Mouse (Mus musculus) ZHBTc4 (cell line): ENCODE measurements around the gene Btrc.
"Not testable (repeated sequence)": the region's sequence is repeated elsewhere in the genome, so short reads cannot be mapped to it uniquely, and the experiment has no call there.

Experiments used
- DNase-seq: peaks from one replicate; pipeline ENCODE4 v3.0.0-alpha.2; 2011; ENCODE audit warnings: low read depth, low spot score

Gene Btrc

DNA sequence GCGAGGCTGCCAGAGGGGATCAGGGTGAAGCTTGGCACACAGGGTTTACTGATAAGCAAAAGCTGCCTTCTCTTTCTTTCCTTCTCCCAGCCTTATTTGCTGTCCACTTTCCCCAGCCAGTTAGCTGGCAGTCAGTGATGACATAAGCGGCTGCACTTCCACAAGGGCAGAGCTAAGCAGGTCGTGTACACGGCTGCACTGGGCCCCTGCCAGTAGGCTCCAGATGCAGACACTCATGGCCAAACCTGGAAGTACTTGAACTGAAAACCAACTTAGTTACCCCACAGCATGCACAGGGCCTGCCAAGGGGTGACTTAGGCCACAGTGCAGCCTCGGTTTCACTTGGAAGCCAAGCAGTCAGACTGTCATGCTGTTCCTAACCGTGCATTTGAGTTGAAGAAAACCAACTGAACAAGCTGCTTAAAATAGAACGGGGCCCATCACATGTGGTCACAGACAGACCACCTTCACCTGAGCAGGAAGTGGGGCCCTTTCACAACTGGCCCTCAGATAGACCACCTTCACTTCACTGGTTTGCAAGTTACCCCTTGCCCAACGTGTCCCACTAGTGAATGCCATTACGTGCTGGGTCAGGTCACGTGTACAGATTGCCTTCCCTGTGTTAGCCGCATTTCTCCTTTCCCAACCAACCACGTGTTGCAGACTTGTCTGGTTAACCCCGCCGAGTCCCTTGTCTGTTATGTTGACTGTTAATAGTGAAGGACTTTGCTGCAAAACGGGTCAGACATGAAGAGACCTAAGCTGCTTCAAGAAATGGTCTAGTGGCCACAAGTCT is 166.9 kb downstream of the Btrc start:
- no peak for DNase-seq

DNA sequence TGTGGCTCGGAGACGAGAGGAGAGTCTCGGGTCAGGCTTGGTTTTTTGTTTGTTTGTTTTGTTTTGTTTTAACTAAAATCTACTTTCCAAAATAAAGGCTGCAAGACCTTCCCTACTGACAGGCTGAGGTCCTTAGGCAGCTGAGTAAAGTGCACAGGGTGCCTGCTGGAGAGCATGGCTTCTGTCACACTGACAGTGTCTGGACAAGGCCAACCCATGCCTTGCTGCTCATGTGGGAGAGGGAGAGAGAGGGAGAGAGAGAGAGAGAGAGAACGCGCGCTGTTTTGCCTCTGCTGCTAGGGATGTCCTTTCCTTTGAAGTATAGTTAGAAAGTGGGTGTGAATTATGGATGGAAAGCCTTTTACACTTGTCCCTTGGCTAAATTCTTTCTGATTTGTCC is 168.0 kb downstream of the Btrc start:
- no peak for DNase-seq

DNA sequence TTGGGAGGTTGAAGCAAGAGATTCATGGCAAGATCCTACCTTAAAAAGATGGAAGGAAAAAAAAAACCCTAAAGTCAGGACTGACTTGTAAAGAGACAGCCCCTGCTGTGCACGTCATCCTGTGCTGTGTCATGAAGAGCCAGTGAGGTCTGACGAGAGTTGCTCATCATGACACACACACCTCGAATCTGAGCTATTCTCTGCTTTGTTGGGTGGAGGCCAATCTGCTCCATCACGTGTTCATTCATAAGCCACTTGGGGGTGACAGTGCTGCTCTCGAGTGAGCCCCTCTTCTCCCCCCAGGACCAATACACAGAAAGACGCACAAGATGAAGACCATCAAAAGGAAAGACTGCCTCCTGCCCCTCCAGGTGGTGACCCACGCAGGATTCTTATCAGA is 170.1 kb downstream of the Btrc start:
- DNase-seq = no peak

DNA sequence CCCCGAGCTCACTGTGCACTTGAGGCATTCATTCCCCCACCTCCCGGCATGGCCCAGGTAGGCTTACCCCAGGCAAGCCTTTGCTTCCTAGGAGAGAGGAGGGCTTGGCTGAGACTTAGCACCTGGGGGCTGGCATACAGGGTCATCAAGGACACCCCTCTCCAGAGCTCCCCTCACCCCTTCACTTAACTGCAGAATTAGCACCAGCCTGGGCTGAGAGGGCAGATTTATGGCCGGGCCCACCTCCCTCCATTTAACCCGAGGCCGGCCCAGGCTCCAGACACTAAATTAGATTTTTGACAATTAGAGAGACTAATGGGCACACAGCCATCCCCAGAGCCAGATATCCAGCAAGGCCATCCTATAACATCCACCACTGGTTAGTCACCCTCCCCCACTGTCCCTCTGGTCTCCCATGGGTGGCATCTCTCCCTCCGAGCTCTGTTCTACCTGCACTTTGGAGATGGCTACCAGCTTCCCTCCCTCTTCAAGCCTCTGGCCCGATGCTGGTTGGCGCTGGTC is 171.7 kb downstream of the Btrc start:
- no peak for DNase-seq

DNA sequence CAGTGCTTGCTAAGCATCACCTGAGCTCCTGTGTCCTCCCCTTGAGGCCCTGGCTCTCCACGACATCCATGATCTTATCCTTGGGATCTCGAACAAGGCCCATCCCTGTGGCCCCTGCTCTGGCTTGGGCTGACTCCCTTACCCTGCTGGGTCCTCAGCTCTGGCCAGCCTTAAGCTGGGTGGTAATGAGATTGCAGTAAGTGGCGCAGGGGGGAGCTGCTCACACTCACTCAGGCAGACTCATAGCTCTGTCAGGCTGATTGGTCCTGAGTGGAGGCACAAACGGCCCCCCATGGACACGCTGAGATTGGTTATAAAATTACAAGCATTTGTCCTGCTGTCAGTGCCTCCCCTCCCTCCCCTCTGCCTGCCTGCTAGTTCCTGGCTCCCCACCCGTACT is 172.4 kb downstream of the Btrc start:
- DNase-seq = no peak

DNA sequence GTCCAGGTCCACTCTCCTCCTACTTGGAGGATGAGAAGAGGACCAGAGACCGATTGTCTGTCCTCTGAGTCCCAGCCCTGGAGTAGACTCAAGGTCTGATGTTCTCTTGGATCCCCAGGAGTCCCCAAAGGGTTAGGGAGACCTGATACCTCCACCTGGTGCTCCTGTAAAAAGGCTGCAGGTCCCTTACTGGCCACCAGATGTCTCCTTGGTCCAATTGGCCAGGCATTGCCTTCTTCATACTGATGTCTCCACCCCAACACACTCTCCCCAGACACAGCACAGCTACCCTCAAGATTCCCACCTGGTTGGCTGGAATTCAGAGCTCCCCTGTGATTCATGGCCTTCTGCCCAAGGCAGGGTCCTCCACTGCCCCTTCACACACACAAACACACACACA is 174.0 kb downstream of the Btrc start:
- peak; percentile 79 for DNase-seq

DNA sequence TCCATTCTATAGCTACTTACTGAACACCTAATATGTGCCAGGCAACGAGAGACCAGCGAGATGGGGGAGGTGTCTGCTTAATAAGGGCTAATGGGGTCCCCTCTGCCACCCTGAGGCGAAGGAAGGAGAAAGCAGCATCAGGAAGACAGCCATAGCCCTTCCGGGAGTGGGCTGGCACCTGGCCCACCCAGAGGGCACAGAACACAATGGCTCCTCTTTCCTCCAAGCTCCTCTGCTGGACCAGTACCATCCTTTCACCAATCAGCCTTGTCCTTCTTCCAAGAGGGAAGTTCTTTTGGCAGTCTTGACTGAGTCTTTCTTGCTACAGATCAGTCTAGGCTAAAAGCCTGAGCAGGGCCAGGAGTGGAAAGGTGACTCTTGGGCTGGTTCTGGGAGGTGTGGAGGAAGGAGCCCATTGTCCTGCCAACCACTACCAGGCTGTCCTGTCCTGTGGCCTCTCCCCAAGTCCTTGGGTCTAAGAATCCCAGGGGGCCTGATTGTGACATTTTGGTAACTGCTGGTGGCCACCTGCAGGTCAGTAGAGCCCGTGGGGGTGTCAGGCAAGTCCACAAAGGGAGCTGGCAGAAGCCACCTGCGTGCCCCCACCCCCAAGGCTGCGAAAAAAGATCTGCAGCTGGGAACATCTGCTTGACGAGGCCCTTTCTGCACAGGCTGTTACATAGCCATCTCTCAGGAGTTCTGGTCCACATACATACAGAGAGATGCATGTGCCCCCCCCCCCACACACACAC is 177.3 kb downstream of the Btrc start:
- no peak for DNase-seq

DNA sequence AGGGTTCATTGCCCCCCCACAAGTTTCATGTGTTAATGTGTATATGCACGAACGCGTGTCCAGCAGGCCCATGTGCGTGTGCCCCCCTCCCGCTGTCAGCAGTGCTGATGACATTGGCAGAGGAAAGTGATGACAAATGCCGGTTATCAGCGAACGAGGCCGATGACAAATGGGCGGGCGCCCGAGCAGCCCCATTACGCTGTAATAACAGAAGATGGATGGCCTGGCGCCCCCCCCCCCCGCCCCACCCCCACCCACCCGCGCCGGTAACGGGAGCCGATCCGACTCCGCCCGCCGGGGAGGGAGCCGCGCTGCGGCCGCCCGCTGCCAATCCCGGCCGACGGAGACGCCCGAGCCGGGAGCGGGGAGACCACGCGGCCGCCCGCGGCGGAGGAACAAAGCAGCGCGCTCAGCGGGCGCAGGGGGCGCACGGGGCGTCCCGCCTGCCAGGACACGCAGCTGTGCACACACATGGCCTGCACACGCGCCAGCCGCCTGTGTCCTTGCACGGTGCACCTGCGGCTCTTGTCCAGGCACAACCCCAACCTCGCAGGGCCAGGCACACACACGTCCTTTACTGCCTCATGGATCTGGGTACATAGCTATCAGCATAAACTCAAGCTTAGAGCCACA is 178.0 kb downstream of the Btrc start:
- peak; percentile 67 for DNase-seq

DNA sequence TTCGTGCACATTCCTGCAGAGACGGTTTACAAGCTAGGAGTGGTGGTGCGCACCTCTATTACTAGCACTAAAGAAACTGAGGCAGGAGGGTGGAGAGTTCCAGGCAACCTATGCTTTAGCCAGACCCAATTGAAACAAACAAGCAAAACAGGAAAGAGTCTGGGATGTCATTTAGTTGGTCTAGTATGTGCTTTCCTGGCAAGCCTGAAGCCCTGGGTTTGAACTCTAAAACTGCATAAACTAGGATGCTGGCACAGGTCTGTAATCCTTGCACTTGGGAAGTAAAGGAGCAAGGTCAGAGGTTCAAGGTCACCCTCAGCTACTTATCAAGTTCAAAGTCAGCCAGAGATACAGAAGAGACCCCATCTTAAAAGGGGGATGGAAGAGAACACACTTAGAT is 178.5 kb downstream of the Btrc start:
- peak; percentile 31 for DNase-seq

DNA sequence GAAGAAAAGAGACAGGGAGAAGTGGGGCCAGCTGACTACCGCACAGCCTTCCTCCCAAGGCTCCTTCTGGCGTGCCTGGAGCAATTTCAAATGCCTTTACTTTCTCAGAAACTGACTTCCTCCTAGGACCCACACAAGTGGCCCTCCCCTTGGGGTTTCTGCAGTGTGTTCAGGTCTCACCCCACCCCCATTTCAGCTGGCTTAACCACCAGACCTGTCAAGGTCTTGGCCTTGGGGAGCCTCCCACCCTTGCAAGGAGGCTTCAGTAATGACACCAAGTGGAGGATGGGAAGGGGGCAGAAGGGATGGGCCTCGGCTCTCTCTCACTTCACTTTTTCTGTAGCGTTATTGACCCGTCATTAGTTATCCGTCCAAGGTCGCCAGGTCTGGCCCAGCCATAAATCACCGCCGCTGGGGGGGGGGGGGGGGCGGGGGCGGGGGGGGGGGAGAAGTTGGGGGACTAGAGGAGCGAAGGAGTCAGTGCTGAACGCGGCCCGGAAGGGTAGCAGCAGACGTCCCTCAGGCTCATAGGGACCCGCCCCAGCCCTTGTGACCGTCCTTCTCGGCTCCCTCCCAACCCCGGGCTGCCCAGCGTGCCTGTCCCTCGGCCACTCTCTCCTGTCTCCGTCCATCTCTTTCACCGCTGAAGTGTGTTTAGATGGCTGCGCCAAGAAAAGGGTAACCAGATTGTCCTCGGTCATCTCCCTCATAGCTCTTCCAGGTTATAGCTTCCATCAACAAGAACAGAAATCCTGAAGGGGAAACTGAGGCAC is 180.8 kb downstream of the Btrc start:
- peak; percentile 45 for DNase-seq

DNA sequence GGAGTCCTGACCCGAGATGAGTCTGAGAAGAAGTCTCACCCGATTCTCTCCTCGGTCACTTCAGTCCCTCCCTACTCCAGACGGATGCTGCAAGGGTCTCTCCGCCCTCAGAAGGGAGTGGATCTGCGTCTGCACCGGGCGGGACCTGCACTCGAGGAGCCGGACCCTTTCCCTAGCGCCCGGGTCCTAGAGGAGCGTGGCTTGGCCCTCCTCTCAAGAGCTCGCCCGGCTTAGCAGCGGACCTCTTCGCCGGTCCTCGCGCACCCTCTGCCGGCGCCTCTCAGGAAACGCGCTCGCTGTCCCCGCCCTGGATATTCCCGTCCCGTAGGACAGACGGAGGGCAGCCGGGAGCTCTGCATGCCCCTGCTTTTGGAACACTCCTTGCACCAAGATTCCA is 181.4 kb downstream of the Btrc start:
- peak; percentile 89 for DNase-seq

DNA sequence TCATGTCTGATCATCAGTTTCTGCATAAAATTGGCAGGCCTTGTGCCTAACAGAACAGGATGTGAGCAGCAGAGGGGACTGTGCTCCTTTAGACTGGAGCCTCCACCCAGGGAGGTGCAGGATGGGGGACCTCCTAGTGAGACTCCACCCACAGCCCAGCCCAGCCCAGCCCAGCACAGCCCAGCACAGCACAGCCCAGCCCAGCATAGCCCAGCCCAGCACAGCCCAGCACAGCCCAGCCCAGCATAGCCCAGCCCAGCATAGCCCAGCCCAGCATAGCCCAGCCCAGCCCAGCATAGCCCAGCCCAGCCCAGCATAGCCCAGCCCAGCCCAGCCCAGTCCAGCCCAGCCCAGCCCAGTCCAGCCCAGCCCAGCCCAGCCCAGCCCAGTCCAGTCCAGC is 184.7 kb downstream of the Btrc start:
- DNase-seq = not testable (repeated sequence)

DNA sequence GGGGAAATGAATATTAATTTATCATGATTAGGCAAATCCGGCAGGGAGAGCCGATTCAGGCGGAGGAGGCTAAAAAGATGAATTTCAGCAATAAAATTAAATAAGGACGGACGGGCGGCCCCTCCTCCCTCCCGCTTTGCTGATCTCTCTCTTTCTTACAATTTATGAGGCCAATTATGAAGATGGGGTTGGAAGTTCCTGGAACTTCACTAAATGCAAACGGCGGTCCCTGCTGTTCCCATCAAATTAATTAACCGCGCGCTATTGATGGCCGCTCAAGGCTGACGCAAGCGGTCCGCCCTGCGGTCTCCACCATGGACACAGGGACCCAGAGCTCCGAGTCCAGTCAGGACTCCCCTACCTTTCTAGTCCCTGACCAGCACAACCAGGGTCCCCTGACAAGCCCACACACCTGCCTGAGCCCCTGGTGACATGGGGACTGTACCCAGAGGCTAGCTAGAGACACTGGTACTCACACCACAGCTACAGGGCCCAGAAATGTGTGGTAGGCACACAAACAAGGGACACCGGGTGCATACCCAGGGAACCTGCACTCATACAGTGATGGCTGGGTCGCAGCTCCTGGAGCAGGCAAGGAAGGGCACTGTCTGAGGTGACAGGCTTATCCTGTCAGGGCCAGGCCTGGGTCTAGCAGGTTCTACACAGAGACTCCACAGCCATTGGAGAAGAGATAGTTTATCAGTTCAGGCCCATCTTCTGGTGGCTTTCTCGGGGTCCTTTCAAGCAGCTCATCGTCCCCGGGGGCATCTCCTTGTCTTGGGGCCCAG is 185.8 kb downstream of the Btrc start:
- no peak for DNase-seq

DNA sequence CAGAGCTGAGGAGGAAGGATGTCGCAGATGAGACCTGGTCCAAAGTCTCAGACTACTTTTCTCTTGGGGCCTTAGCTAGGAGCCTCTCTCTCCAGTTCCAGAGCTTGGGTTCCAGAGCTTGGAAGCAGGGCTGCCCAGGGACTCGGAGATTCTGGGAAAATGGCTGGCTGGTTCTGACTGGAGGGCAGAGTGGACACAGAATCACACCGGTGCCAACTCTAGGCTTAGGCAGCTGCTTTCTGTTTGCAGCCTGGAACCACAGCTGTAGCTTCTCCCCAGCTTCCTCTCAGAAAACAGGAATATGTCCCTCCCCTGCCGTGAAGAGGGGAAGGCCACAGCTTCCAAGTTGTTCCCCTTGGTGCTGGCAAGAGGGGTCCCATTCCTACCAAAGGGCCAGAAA is 186.4 kb downstream of the Btrc start:
- DNase-seq = no peak

DNA sequence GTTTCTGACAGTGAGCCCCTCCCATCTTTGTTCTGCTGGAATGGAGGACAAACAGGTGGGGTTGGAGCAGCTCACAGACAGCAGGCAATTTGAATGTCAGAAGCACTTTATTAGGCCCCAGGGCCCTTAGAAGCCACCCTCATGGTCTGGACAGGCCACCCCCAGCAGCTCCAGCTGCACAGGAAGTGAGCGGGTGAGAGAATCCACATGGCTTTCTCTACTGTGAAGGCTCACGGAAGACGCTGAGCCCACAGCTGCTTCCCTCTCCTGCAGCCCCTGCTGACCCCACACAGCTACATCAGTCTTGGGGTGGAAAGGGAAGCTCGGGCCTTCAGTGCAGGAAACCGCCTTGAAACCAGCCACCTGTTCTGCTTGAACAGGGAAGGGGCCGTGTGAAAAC is 188.7 kb downstream of the Btrc start:
- DNase-seq = no peak

DNA sequence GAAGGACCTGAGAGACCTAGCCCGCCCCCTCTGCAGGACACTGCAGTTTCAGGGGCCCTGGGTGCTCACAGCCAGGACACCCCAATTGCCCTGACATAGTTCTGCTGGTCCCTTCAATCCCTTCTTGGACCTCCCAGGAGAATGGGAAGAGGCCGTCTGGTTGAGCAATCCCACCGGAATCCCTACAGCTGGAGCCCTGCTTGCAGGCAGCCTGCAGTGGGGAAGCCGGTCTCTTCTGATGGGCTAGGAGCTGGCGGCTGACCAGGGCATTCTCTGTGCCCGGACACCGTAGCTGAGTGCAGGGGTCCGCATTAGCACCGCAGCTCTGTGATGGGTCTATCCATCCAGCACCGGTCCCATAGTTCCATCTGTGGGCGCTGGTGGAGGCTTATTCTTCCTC is 190.6 kb downstream of the Btrc start:
- DNase-seq = no peak

DNA sequence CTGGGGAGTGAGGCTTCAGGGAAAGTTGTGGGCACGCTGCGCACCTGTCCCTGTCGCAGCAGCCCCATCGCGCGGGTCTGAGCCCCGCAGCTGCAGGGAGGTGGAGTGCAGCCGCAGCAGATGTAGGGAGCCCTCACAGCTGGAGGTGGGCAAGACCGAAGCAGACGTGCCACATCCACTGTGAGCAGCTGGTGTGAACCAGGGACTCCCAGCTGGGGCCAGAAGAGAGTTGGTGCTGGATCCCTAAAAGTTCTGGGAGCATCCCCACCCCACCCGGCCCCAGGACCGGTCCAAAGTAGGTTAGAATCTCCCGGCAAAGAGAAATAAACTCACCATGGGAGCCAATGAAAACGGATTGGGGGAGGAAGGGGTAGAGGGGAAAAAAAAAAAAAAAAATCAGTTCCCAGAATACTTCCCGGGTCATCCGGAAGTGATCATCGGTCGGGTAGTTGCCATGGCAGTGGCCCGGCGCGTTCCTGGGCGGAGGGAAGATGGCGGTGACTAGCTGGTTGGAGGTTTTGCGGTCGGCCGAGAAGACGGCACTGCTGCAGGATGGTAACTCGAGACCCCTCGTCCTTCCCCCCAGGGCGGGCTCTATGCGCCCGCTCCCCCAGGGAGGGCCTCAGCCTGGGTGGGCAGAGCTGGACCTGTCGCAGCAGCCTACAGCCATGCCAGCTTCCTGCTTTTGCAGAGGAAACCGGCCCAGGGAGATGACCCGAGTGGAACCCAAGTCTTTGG is 196.8 kb downstream of the Btrc start, which contains the start of the genes Poll and Gm17018:
Gene Poll (minus strand): TSS at position 379 of the 738 bp plus-strand sequence.
Gene Gm17018 (plus strand): TSS at position 463 of the 738 bp plus-strand sequence.
- peak; percentile 85 for DNase-seq

DNA sequence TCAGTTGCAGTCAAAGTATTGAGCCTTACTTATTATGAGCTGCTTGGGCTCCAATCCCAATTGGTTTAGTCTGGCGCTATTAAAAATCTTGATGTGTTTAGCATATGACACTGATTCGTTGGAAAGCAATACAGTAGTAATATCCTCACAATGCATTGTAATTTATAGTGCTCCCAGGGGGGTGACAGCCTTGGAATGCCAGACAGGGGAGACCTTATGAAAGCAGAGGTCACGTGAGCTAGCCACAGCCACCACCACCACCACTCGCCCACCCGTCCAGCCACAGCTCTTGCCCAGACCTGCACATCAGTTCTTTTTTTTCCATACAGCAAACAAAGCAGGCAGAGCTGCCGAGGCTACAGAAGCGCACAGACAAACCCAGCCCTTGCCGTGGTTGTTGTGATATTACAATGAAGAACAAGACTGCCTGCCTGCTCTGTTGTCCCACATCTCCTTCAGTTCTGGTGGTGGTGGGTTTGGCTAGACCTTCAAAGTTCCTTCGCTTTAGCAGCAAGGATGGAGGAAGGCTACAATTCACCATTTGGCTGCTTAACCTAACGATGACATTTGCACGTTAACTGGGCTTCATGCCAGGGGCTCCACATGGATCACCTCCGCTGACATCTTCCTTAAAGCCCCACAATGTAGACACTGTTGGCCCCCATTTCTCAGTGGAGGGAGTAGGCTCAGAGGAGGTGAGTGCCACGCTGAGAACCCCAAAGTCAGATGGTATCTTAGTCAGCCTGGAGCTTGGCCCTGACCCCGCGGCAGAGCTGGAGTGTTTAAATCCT is 202.6 kb downstream of the Btrc start:
- DNase-seq = no peak

DNA sequence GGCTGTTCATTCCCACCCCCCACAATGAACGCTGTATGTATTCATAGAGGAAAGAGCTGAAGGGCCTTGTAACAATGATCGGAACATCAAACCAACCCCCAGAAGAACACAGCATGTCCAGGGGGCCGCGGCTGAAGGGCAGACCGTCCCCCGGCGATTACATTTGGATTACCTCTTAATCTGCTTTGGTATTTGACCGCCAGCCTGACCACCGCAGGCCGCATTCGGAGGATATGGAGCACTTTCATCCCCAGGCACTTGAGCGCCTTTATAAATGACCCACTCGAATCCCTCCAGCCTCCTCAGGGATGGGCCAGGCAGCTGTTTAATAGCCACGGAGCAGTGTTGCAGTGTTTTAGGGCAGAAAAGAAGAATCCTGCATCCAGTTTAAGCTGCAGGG is 203.8 kb downstream of the Btrc start:
- no peak for DNase-seq
